22 mouse cellular contexts compared by ENCODE assay signal in the genomic region with DNA sequence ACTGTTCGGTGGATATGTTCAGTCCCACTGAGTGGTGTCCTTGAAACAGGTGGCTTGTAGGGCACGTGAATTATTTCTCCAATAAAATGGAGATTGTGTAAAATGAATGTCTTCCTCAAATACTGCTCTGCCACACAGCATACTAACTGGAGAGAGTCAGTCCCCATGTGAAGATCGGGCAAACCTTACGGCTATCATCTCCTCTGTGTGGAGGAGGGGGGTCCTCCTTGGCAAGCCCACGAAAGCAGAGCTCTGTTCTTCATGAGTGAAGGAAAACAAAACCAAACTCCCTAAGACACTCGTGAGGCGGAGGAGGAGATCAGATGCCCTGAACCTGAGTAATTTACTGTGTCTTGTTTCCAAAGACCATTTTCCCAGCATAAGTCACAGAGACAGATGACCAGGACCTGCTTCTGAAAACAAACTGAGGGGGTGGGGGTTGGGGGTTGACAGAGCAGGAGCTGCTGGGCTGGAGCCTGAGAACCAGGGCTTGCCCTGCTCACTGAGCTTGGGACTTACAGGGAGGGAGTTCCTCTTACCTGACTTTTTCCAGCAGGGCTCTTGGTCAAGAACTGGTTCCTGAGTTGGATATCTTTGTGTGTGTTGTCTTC.
"Had no signal": no experiment of that assay in that cellular context is flagged by ENCODE, and none has a peak within 500 bp of the region (broad histone marks: within the 10 kb centered on the region; RNA-seq: fewer than 3 reads in every experiment).

No protein-coding gene starts in this region.

- H3K4me2 ChIP-seq: limb, embryonic 13.5 days; liver, embryonic 12.5 days; liver, embryonic 15.5 days; lung, embryonic 15.5 days; midbrain, embryonic 12.5 days; midbrain, embryonic 15.5 days; neural tube, embryonic 15.5 days had no signal

- H3K9ac ChIP-seq: limb, embryonic 13.5 days; liver, embryonic 12.5 days; liver, embryonic 15.5 days; lung, embryonic 15.5 days; midbrain, embryonic 12.5 days; midbrain, embryonic 15.5 days; neural tube, embryonic 15.5 days had no signal

- H3K27ac ChIP-seq: limb, embryonic 13.5 days; liver, embryonic 12.5 days; liver, embryonic 15.5 days; lung, embryonic 15.5 days; midbrain, embryonic 12.5 days; midbrain, embryonic 15.5 days; neural tube, embryonic 15.5 days; stomach, postnatal 0 days had no signal

- ATAC-seq: intestine, postnatal 0 days; liver, embryonic 12.5 days; midbrain, embryonic 15.5 days had no signal

- H3K9me3 ChIP-seq: liver, embryonic 12.5 days; liver, embryonic 15.5 days; lung, embryonic 15.5 days; midbrain, embryonic 12.5 days; midbrain, embryonic 15.5 days; neural tube, embryonic 15.5 days had no signal

- H3K4me1 ChIP-seq: limb, embryonic 13.5 days; liver, embryonic 12.5 days; liver, embryonic 15.5 days; lung, embryonic 15.5 days; megakaryocyte, embryonic 14.5 days; midbrain, embryonic 15.5 days had no signal

- H3K27me3 ChIP-seq: limb, embryonic 13.5 days; liver, embryonic 15.5 days; lung, embryonic 15.5 days; midbrain, embryonic 15.5 days; neural tube, embryonic 15.5 days had no signal

- DNase-seq: kidney, adult 9 months; left cerebral cortex, postnatal 4 days; liver; lung, adult 18-20 months; lung, postnatal 10 days; lung, postnatal 36 days; right cerebral cortex, adult 18-20 months; right cerebral cortex, postnatal 14 days; right cerebral cortex, postnatal 4 days; thymus, adult 2 months; thymus, postnatal 14 days had no signal

- H3K36me3 ChIP-seq: liver, embryonic 12.5 days; liver, embryonic 15.5 days; lung, embryonic 15.5 days; midbrain, embryonic 12.5 days; midbrain, embryonic 15.5 days; neural tube, embryonic 15.5 days had no signal

- H3K4me3 ChIP-seq: limb, embryonic 13.5 days; liver, embryonic 12.5 days; liver, embryonic 15.5 days; lung, embryonic 15.5 days; megakaryocyte, embryonic 14.5 days; midbrain, embryonic 12.5 days; midbrain, embryonic 15.5 days; myocyte; neural tube, embryonic 15.5 days had no signal
